Mouse (Mus musculus) embryonic stem cell, embryonic (primary cell): Measurements from ENCODE around the gene Tspan33.
"Not testable (repeated sequence)": the region's sequence is repeated elsewhere in the genome, so short reads cannot be mapped to it uniquely, and the experiment has no call there.

ENCODE experiments used
- CTCF ChIA-PET, 4 experiments: fragments of 300-600 bp in 2 of 4; fragments of 350-600 bp in 2 of 4; sonication (Branson Sonifier 250); formaldehyde crosslinking; loops; one replicate each; lab custom pipeline; 2022; ENCODE audit warnings: inconsistent platforms in 2 of 4; lab: Charles Lee
- POLR2A ChIA-PET, 4 experiments: fragments of 300-600 bp in 2 of 4; fragments of 350-600 bp in 2 of 4; sonication (Branson Sonifier 250); formaldehyde crosslinking; loops; one replicate each; lab custom pipeline; 2022; ENCODE audit warnings: antibody characterized with exemption in 4 of 4, inconsistent platforms in 1 of 4; lab: Charles Lee

Gene Tspan33

DNA sequence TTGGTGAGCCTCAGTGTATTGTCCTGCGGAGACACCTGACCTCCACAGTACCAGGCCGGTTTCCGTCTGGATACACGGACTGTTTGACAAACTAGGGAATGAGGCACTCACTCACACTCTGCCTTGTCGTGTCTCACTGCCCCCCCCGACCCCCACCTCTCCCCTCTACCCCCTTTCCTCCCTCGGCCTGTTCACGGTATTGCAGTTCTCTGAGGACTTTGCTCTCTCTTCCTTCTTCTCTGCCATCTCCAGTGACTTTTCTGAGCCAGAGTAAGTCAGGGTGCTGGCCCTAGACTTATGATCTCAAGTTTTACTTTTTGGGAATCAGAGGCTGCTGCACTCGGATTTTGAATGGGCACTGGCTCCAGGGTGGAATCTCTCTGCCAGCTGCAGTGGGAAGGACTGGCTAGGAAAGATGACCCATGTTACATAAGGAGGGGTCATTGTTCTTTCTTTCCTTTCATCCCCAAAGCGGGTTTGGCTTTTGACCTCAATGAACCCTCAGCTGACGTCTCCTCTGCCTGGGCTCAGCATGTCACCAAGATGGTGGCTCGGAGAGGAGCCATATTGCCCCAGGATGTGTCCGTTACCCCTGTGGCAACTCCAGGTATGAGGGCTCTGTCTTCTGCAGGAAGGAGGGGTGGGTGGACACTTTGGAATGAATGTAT lies 65.1 kb downstream of the Tspan33 start:
- POLR2A ChIA-PET: interaction anchor here (0.6 to 2.6 kb wide), 26 partner anchors 8 to 538 kb away, joined by 3 to 12 read pairs (median 3); partner anchors contain the start of genes Smo (in 3 of the 4) and Ahcyl2 (in 2 of the 4)
- CTCF ChIA-PET: interaction anchor here (0.5 to 1.8 kb wide), 35 partner anchors 7 to 616 kb away, joined by 3 to 13 read pairs (median 4); partner anchors contain the start of genes Smo (in 2 of the 4) and Ahcyl2 (in 1 of the 4)

DNA sequence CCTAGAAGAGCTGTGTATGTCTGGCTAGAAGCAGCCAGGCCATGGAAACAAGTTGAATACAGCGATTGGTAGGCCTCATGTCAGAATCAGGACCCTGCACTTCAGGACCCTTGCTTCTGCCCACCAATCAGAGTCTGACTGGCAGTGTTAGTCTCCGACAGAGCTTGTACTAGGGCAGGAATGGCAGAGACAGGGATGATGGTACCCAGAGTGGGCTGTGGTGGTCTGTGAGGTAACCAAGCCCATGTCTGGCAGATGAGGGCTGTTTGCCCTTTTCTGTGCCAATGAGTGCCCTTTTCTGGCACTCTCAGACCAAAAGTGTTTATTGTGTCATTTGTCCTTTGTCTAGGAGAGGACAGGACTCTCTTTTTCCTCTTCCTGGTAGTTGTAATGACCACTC lies 66.4 kb downstream of the Tspan33 start:
- POLR2A ChIA-PET: not testable (repeated sequence)
- CTCF ChIA-PET: interaction anchor here in 2 of 4 experiments (0.6 kb wide), 2 partner anchors 49 to 170 kb away, joined by 3 to 6 read pairs; no protein-coding TSS in a partner anchor

DNA sequence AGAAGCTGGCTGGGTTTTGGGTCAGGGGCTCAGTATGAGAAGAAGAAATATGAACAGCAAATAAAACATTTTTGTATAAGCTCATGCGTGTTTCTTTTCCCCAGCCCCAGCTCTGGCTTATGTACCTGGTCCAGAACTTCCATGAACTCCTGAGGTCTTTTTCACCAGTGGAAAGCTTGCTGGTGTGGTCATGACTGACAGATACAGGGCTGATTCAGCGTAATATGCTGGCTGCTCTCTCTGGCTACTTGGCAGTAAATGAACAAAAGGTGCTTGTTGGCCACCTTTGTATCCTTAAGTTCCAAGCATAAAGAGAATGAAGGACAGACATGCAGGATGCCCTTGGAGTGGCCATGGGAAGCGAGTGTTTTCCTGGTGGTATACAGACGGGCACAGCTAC lies 67.3 kb downstream of the Tspan33 start:
- ChIA-PET CTCF (no interaction called here), POLR2A (interaction anchor here in 2 of 4 experiments (0.5 to 2.5 kb wide), 4 partner anchors 25 to 44 kb away, joined by 3 to 10 read pairs (median 3); partner anchors contain the start of gene Smo (in 1 of the 2))

DNA sequence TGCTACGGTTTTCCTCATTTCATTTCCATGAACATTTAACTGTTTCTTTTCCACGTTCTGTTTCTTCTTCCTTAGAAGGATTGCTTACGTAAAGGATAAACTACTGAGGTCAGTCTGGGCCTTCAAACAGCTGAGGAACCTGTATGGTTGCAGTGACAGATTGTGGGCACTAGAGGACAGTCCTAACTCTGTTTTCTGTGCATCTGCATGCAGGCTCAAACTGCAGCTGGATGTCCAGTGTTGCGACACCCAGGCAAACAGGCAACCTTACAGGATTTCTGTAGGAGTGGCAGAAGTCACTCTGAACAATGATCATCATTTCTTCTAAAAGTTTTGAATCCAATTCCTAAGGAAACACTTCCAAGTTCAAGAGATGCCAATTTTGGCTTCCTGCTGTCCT lies 68.5 kb downstream of the Tspan33 start:
- CTCF ChIA-PET: interaction anchor here (0.5 to 1.1 kb wide), 8 partner anchors 91 to 448 kb away, joined by 3 to 5 read pairs (median 3); partner anchors contain the start of gene Strip2 (in 1 of the 4)
- POLR2A ChIA-PET: interaction anchor here in 3 of 4 experiments (0.6 to 2.5 kb wide), 6 partner anchors 9 to 785 kb away, joined by 3 to 10 read pairs (median 3); partner anchors contain the start of gene Smo (in 2 of the 3)

DNA sequence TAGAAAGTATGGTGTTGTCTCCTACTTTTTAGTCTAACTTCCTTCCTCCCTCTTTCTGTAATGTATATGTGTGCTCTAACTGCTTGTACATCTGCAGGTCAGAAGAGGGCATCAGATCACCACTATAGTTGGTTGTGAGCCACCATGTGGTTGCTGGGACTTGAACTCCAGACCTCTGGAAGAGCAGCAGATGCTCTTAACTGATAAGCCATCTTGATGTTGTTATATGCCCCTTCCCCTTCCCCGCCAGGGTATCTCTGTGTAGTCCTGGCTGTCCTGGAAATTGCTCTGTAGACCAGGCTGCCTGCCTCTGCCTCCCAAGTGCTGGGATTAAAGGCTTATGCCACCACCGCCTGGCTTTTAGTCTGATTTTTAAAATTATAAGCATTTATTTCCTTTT lies 72.9 kb downstream of the Tspan33 start:
- POLR2A ChIA-PET: interaction anchor here (0.6 to 2.0 kb wide), 16 partner anchors 8 to 516 kb away, joined by 3 to 5 read pairs (median 3); no protein-coding TSS in a partner anchor
- CTCF ChIA-PET: interaction anchor here (0.6 to 1.7 kb wide), 7 partner anchors 9 to 1216 kb away, joined by 3 to 12 read pairs (median 4); no protein-coding TSS in a partner anchor
